Mouse (Mus musculus): ENCODE data around the gene Snx9. TPM values are rescaled to one million over a fixed set of nuclear protein-coding genes. Genes with fewer than 3 reads are reported as not detected.

Snx9 gene
- polyA plus RNA-seq, 1 experiment from 2014 or later, result 37.5 TPM

DNA sequence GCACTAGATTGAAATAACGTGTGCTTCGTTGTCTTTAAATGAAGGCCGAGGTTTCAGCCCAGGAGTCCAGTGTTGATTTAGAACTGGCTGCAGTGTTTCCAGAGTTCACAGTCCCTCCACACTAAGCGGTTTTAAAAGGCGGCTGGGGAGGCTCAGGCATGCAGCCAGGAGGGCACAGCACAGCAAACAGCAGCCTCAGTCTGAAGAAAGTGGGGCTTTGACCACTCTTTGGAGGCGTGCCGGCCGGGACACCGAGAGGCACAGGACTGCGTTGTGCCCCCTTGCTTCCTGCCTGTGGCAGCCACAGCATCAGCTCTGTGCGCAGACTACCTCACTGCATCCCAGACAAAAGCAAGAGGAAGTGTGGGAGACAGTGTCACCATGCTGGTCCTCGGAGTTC lies 70.5 kb downstream of the Snx9 start:
- no peak overlapping the region for H3K4me2 ChIP-seq
- no peak overlapping the region for H3K4me3 ChIP-seq (replicated peaks)
- no peaks in the 10 kb centered on the region for H3K4me1 ChIP-seq
- no peak overlapping the region for H3K9ac ChIP-seq
- H3K36me3 ChIP-seq, result peaks cover 18% of the 10 kb centered on the region
- WGBS, result 62% methylated on average over 12 of the region's 12 CpGs
- H3K27me3 ChIP-seq (replicated peaks), result no peaks in the 10 kb centered on the region
- no peak for ATAC-seq (ENCODE audit: insufficient read depth, low FRiP score, low read depth)
- no peaks in the 10 kb centered on the region for H3K9me3 ChIP-seq
- no peak overlapping the region for H3K27ac ChIP-seq

DNA sequence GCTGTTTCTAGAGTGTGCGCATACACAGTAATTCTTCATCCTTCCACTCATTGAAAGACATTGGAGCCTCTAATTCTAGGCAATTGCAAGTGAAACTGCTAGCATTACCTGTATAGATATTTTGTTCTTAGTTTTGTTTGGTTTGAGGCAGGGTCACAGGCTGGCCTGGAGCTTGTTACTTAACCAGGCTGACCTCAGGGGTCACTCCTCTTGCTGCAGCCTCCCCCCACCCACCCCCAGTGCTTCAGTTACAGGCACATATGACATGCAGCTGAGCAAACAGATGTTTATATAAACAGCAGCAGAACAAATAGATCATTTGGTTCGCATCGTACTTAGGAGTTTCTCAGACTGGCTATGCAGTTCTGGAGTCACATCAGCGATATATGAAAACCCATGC lies 71.7 kb downstream of the Snx9 start:
- no peak overlapping the region for H3K27ac ChIP-seq
- H3K27me3 ChIP-seq (replicated peaks), result no peaks in the 10 kb centered on the region
- peaks cover 13% of the 10 kb centered on the region; the same call in 1 of the 2 replicates for H3K36me3 ChIP-seq
- no peaks in the 10 kb centered on the region for H3K9me3 ChIP-seq
- H3K4me2 ChIP-seq, result no peak overlapping the region
- no peak overlapping the region for H3K4me3 ChIP-seq (replicated peaks)
- WGBS, result 69% methylated on average over 4 of the region's 4 CpGs
- H3K9ac ChIP-seq, result no peak overlapping the region
- H3K4me1 ChIP-seq, result no peaks in the 10 kb centered on the region
- ATAC-seq (ENCODE audit: insufficient read depth, low FRiP score, low read depth), result no peak

DNA sequence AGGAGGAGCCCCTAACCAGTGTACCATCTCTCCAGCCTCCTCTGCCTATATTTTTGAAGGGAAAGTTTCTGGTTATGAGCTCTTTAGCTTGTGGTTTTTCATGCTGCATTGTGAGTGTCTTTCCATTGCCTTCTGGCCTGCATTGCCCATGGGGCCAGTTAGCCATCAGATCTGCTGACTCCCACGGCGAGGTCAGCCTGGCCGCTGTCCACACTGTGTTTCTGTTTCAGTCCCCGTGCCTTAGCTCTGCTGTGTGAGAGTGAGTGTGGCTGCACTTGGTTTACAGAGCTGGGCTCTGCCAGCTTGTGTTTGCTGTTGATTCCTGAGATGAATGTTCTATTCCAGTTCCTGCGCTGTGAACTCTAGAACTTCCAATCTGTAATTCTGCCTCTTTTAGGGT lies 73.1 kb downstream of the Snx9 start:
- no peaks in the 10 kb centered on the region for H3K4me1 ChIP-seq
- H3K9ac ChIP-seq, result no peak overlapping the region
- no peaks in the 10 kb centered on the region for H3K27me3 ChIP-seq (replicated peaks)
- H3K4me3 ChIP-seq (replicated peaks), result no peak overlapping the region
- H3K27ac ChIP-seq, result no peak overlapping the region
- no peak for ATAC-seq (ENCODE audit: insufficient read depth, low FRiP score, low read depth)
- H3K9me3 ChIP-seq, result no peaks in the 10 kb centered on the region
- no peak overlapping the region for H3K4me2 ChIP-seq
- 0 out of 2 replicates have a peak, but pooled peaks cover 19% of the 10 kb centered on the region for H3K36me3 ChIP-seq
- WGBS, result 75% methylated on average over 5 of the region's 5 CpGs

DNA sequence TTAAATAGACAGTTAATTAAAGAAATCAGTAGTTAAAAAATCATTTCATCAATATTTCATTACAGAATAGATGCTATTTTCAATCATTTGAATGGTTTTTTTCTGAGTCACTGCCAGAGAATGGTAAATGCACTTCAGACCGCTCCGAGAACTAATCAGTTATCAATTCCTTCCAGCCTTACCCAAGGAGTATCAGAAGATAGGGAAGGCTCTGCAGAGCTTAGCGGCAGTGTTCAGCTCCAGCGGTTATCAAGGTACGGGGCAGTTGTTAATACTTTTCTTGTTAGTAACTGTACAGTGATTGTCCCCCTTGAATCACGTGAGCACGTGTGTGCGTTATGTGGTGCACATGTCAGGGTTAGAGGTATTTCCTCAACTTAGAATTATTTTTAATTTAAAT lies 80.8 kb downstream of the Snx9 start:
- no peaks in the 10 kb centered on the region for H3K27me3 ChIP-seq (replicated peaks)
- H3K4me2 ChIP-seq, result no peak overlapping the region
- no peaks in the 10 kb centered on the region for H3K9me3 ChIP-seq
- 89% methylated on average over 8 of the region's 8 CpGs for WGBS
- peaks cover 48% of the 10 kb centered on the region for H3K36me3 ChIP-seq
- no peak overlapping the region for H3K4me3 ChIP-seq (replicated peaks)
- no peak overlapping the region for H3K9ac ChIP-seq
- no peak overlapping the region for H3K27ac ChIP-seq
- H3K4me1 ChIP-seq, result no peaks in the 10 kb centered on the region
- ATAC-seq (ENCODE audit: insufficient read depth, low FRiP score, low read depth), result no peak

DNA sequence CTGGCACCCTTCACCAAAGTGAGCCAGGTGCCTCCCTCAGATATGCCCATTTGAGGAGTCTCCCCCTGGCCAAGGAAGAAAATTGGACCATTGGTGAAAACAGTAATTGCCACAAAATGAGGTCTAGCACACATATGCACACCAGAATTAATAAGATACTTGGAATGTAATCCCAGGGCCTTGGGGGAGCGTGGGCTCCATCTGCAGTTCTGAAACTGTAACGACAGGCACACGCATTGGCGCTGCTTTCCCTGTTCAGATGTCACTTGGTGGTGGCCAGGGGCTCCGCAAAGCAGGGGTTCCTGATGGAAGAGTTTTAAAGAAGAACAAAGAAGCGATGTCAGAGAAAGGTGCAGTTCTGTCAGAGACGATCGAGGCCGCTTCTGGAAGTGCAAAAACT lies 82.2 kb downstream of the Snx9 start:
- Histone ChIP-seq H3K9ac (no peak overlapping the region), H3K27ac (no peak overlapping the region), H3K36me3 (peaks cover 52% of the 10 kb centered on the region), H3K9me3 (no peaks in the 10 kb centered on the region), H3K27me3 (replicated peaks) (no peaks in the 10 kb centered on the region), H3K4me3 (replicated peaks) (no peak overlapping the region), H3K4me2 (no peak overlapping the region), H3K4me1 (no peaks in the 10 kb centered on the region)
- no peak for ATAC-seq (ENCODE audit: insufficient read depth, low FRiP score, low read depth)
- 72% methylated on average over 9 of the region's 9 CpGs for WGBS

DNA sequence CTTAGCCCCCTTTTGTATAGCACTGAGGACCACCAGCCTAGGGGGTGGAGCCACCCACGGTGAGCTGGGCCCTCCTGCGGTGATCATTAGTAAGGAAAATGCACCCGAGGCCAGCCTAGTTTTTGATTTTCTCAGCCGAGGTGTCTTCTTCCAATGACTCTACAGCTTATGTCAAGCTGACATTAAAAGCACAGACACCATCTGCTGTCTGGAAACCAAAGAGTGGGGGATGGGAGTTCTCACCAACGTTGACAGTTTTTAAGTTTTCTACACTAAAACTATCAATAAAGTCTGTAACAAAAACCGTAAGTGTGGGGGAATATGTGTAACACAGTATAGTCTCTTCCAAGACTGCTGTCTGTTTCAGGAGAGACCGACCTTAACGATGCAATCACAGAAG lies 83.1 kb downstream of the Snx9 start:
- 65% methylated on average over 8 of the region's 8 CpGs for WGBS
- no peak overlapping the region for H3K4me3 ChIP-seq (replicated peaks)
- H3K4me2 ChIP-seq, result no peak overlapping the region
- H3K27me3 ChIP-seq (replicated peaks), result no peaks in the 10 kb centered on the region
- no peak for ATAC-seq (ENCODE audit: insufficient read depth, low FRiP score, low read depth)
- peaks cover 44% of the 10 kb centered on the region for H3K36me3 ChIP-seq
- H3K9me3 ChIP-seq, result no peaks in the 10 kb centered on the region
- H3K4me1 ChIP-seq, result no peaks in the 10 kb centered on the region
- no peak overlapping the region for H3K27ac ChIP-seq
- H3K9ac ChIP-seq, result no peak overlapping the region

DNA sequence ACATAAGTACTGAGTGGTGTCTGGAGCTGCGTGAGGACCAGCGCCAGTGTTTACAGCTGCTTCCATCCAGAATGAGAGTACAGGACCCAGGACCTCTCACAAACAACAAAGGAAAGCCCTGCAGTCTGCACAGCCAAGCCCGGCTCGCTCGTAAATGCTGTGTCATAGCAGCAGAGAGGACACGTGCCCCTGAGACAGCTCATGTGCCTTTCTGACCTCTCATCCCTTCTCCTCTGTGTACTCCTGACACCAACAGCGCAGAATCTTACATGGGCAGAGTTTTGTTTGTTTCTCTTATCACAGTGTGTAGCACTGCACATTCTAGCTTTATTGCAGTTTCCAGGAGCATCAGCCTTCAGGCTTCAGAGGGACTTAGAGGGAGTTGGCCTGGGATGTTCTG lies 85.6 kb downstream of the Snx9 start:
- H3K27ac ChIP-seq, result no peak overlapping the region

DNA sequence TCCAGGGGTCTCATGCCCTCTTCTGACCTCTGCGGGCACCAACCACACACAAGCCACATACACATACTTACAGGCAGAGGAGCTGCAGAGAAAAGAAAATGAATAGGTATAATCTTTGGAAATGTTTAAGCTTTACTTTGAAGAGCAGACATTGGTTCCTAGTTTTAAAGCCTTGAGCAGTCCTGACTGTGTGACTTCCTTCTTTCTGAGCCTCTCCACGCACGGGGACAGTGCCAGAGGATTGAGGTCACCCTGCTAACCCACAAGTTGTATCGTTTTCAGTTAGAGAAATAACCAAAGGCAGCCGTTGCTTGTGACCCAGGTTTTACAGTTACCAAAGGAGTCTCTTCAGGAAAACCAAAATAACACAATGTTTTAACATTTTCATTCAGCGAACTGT lies 87.9 kb downstream of the Snx9 start:
- ATAC-seq (ENCODE audit: insufficient read depth, low FRiP score, low read depth), result no peak
- Histone ChIP-seq H3K4me3 (replicated peaks) (no peak overlapping the region), H3K9ac (no peak overlapping the region), H3K27me3 (replicated peaks) (no peaks in the 10 kb centered on the region), H3K27ac (no peak overlapping the region), H3K4me2 (no peak overlapping the region), H3K4me1 (no peaks in the 10 kb centered on the region), H3K9me3 (no peaks in the 10 kb centered on the region), H3K36me3 (peaks cover 27% of the 10 kb centered on the region)
- 81% methylated on average over 6 of the region's 6 CpGs for WGBS

More for the DNA sequence above, 85.6 kb downstream of the Snx9 start:
- H3K4me3 ChIP-seq (replicated peaks), result no peak overlapping the region
- WGBS, result 68% methylated on average over 7 of the region's 7 CpGs
- no peak overlapping the region for H3K9ac ChIP-seq
- no peaks in the 10 kb centered on the region for H3K27me3 ChIP-seq (replicated peaks)
- H3K36me3 ChIP-seq, result peaks cover 36% of the 10 kb centered on the region
- H3K4me1 ChIP-seq, result no peaks in the 10 kb centered on the region
- H3K4me2 ChIP-seq, result no peak overlapping the region
- ATAC-seq (ENCODE audit: insufficient read depth, low FRiP score, low read depth), result no peak
- H3K9me3 ChIP-seq, result no peaks in the 10 kb centered on the region

DNA sequence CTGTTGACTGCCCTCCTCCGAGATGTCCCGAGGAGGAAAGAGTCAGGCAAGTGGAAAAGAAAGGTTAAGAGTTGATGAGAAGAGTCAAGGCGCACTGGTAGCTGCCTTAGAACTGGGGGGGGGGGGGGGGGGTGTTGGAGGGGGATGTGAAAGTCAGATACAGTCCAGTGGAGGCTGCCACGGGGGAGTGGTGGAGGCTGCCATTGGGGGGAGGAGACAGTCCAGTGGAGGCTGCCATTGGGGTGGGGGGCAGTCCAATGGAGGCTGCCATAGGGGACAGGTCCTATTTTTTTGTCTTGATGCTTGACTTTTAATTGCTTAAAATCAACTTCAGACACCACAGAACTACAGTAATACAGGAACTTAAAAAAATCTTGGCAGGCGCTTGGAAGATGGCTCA lies 91.0 kb downstream of the Snx9 start:
- Histone ChIP-seq H3K9ac (no peak overlapping the region), H3K27ac (no peak overlapping the region), H3K36me3 (peaks cover 17% of the 10 kb centered on the region), H3K4me1 (peaks cover 15% of the 10 kb centered on the region; the same call in 1 of the 2 replicates), H3K4me3 (replicated peaks) (no peak overlapping the region), H3K9me3 (no peaks in the 10 kb centered on the region), H3K4me2 (no peak overlapping the region), H3K27me3 (replicated peaks) (no peaks in the 10 kb centered on the region)
- no peak for ATAC-seq (ENCODE audit: insufficient read depth, low FRiP score, low read depth)
- 69% methylated on average over 5 of the region's 5 CpGs for WGBS

DNA sequence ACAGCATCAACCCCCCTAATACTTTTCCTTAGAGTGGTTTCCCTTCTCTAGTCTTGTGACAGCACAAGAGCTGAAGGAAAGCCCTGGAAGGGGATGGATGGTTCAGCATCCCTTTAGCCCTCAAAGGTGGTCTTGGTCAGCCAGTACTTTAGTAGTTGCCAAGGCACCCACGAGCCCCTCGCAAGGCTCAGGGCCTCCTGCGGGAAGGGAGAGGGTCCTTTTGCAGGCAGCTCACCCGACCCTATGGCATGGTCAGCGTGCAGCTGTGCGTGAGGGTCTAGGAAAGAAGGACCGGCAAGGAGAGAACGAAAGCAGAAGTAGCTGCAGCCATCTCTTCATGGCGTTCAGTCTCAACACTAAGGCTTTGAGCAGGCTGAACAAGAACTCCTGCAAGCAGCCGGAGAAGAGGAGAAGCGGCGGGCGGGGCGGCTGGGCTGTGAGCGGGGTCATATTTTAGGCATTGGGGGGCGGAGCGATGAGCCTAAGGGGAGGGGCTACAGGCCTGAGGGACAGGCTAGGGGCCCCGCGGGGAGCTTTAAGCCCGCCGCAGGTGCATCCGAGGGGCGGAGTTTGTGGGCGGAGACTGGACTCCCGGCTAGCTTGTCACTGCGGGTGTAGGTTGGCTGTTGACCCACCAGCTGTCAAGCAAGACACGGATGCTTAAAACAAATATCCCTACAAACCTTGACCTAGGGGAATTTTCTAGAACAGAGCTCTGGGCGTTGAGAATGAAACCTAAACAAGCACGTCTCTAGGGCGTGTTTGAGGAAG lies 93.6 kb downstream of the Snx9 start:
- WGBS, result 2% methylated on average over 30 of the region's 30 CpGs
- no peaks in the 10 kb centered on the region for H3K27me3 ChIP-seq (replicated peaks)
- peak overlapping the region; percentile 52; the same call in 1 of the 2 replicates for H3K27ac ChIP-seq
- peaks cover 7% of the 10 kb centered on the region; the same call in 1 of the 2 replicates for H3K36me3 ChIP-seq
- peak overlapping the region; percentile 30 for H3K4me3 ChIP-seq (replicated peaks)
- H3K9me3 ChIP-seq, result no peaks in the 10 kb centered on the region
- ATAC-seq (ENCODE audit: insufficient read depth, low FRiP score, low read depth), result peak; percentile 92
- no peak overlapping the region for H3K9ac ChIP-seq
- H3K4me2 ChIP-seq, result peak overlapping the region; percentile 58
- H3K4me1 ChIP-seq, result peaks cover 15% of the 10 kb centered on the region; the same call in 1 of the 2 replicates

DNA sequence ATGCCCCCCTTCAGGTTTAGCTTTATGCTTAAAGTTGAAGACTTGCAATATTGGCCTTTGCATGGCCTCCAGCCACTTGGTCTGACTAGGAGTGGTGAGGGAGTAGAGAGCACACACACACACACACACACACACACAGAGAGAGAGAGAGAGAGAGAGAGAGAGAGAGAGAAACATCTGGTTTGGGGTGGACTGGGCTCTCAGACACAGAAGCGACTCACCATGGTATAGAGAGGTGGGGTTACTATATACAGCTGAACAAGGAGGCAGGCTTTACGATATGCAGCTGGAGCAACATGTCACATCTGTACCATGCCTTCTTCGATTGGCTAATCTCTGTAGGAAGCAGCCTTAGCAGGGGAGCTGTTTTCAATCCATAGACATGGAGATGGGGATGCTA lies 94.6 kb downstream of the Snx9 start:
- no peak for ATAC-seq (ENCODE audit: insufficient read depth, low FRiP score, low read depth)
- Histone ChIP-seq H3K27ac (no peak overlapping the region), H3K9me3 (no peaks in the 10 kb centered on the region), H3K4me3 (replicated peaks) (no peak overlapping the region), H3K4me2 (no peak overlapping the region), H3K27me3 (replicated peaks) (no peaks in the 10 kb centered on the region), H3K9ac (no peak overlapping the region), H3K4me1 (peaks cover 22% of the 10 kb centered on the region), H3K36me3 (no peaks in the 10 kb centered on the region)
- WGBS, result 47% methylated on average over 3 of the region's 3 CpGs

DNA sequence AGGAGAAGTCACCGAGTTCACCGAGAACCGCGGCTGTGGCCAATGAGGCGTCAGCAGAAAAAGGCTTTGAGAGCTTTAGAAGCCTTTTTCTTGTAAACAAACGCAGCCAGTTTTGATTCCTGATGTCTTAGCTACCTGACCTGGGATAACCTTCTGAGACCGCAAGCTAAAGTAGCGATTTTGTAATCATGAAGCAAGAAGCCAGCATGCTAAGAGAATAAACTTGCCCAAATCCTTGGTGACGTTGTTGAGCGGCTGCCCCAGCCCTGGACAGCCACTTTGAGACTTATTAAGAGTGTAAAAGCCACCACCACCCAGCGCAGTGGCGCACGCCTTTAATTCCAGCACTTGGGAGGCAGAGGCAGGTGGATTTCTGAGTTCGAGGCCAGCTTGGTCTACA lies 95.1 kb downstream of the Snx9 start:
- H3K4me1 ChIP-seq, result peaks cover 24% of the 10 kb centered on the region
- H3K4me3 ChIP-seq (replicated peaks), result no peak overlapping the region
- H3K9me3 ChIP-seq, result no peaks in the 10 kb centered on the region
- 59% methylated on average over 14 of the region's 14 CpGs for WGBS
- ATAC-seq (ENCODE audit: insufficient read depth, low FRiP score, low read depth), result no peak
- no peak overlapping the region for H3K4me2 ChIP-seq
- H3K36me3 ChIP-seq, result no peaks in the 10 kb centered on the region
- no peak overlapping the region for H3K9ac ChIP-seq
- no peak overlapping the region for H3K27ac ChIP-seq
- H3K27me3 ChIP-seq (replicated peaks), result no peaks in the 10 kb centered on the region

DNA sequence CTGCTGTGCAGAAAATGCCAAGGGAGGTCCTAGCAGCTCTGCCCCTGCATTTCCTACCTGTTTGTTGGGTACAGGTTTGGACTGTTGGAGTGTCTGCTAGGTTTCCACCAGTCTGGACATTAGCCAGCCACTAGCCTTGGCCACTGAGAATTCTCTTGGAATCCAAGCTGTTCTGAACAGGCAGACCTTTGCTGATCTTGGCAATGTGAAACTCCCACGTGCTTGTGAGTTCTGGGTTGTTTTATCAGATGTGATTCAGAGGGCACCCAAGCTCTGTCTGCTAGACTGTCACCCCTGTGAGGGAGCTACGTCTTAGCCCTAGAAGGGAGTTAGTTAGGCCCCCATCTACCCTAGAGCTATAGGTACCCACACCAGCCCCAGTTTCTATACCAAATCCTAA lies 96.3 kb downstream of the Snx9 start:
- H3K9ac ChIP-seq, result no peak overlapping the region
- H3K36me3 ChIP-seq, result no peaks in the 10 kb centered on the region
- no peaks in the 10 kb centered on the region for H3K27me3 ChIP-seq (replicated peaks)
- H3K9me3 ChIP-seq, result no peaks in the 10 kb centered on the region
- H3K4me1 ChIP-seq, result peaks cover 30% of the 10 kb centered on the region
- H3K4me2 ChIP-seq, result no peak overlapping the region
- no peak overlapping the region for H3K4me3 ChIP-seq (replicated peaks)
- H3K27ac ChIP-seq, result no peak overlapping the region
- no peak for ATAC-seq (ENCODE audit: insufficient read depth, low FRiP score, low read depth)
- 54% methylated on average over 2 of the region's 2 CpGs for WGBS

All from stomach, embryonic 15.5 days (tissue).